Mouse (Mus musculus) ES-E14 (cell line): Measurements from ENCODE around the gene Deaf1.

ENCODE experiments used
- CHD2 ChIP-seq: IDR thresholded peaks from 2 replicates; pipeline ENCODE4 v1.6.1; 2014; ENCODE audit warnings: mild to moderate bottlenecking, low read depth, low read length, inconsistent platforms
- HCFC1 ChIP-seq: IDR thresholded peaks from 2 replicates; pipeline ENCODE4 v1.6.1; 2012; ENCODE audit warnings: low read length, inconsistent platforms, borderline replicate concordance; ENCODE audit not compliant: insufficient read depth
- MAFK ChIP-seq: IDR thresholded peaks from 2 replicates; pipeline ENCODE4 v1.6.1; 2014; ENCODE audit warnings: mild to moderate bottlenecking, low read depth, low read length, inconsistent platforms; ENCODE audit not compliant: insufficient read depth

GRCm38 (mm10) chr7:141330706-141331105 lies 3.2 kb upstream of the Deaf1 start:
- TF ChIP-seq CHD2 = no peak
- TF ChIP-seq HCFC1 = no peak
- TF ChIP-seq MAFK = no peak
